Mouse (Mus musculus) left cerebral cortex, postnatal 25 days (tissue): ENCODE results near the gene Six5. TPM values are rescaled to one million over a fixed set of nuclear protein-coding genes. Genes with fewer than 3 reads are reported as not detected.

Experiments used
- DNase-seq, 2 experiments: peaks; one replicate each; pipeline ENCODE4 v3.0.0; 2022; ENCODE audit warnings: low spot score in 2 of 2, mixed read lengths in 1 of 2
- intact Hi-C: fragments of 180-260 bp; cut with DNase I; formaldehyde crosslinking; loops from one replicate; pipeline ENCODE4 v1.15.1; 2025
- microRNA-seq, 2 experiments: library from miRNA; unstranded; fragments of <30 nt; microRNA quantifications; one replicate each; pipeline ENCODE4 v1.2.0; 2022
- total RNA-seq, 2 experiments: library from RNA; stranded (reverse); gene quantifications; 2 replicates each; pipeline ENCODE4 v1.2.3; 2021

Gene Six5
- total RNA-seq, 2 experiments from 2014 or later: 1.6 to 2.2 TPM

DNA sequence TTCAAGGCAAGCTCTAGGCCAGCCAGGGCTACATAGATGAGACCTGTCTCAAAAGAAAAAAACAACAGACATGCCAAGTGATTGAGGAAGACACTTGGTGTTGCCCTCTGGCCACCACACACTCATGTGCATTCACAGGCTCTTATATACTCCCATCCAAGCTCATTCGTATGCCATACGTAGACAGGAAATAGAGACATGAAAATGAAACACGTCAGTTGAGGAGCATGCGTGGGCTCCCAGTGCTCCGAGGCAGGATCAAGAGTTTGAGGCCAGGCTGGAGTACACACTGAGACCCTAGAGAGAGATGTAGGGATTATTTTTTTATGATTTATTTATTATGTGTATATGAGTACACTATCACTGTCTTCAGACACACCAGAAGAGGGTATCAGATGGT, 35.0 kb downstream of the Six5 start:
- intact Hi-C loops: no loop called here
- DNase-seq: no peak

GRCm38 (mm10) chr7:19130657-19131056, 36.3 kb downstream of the Six5 start:
- DNase-seq: no peak
- intact Hi-C loops: no loop called here

DNA sequence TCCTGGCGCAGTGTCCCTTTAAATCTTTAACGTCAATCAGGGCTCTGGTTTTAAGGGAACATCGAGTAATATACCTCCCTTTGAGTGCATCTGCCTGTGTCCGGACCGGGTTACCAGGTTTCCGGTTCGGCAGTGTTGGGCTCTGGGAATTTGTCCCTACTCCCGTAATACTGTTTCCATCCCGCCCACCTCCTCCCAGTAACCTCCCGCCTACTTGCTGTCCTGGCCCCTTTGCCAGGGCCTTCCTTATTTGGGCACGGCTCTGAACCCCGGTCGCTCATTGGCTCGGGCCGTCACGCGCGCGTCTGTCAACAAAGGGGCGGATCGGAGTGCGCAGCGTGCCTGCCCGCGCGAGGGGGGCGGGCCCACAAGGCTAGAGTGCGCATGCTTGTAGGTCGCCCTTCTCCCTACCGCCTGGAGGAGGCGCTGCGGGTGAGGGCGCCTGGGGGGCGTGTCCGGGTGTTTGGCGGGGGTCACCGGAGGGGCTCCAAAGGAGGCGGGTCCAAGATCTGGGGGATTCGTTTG, 37.0 kb downstream of the Six5 start:
- peak; percentile 97 to 99 for DNase-seq
- intact Hi-C loops: no loop called here

- intact Hi-C loops: no loop called here
Measured at GRCm38 (mm10) chr7:19136168-19136567, 41.8 kb downstream of the Six5 start.

GRCm38 (mm10) chr7:19136673-19137334, 42.4 kb downstream of the Six5 start:
- peak; percentile 62 to 80 for DNase-seq
- intact Hi-C loops: no loop called here

More at GRCm38 (mm10) chr7:19136168-19136567, 41.8 kb downstream of the Six5 start:
- DNase-seq: no peak

DNA sequence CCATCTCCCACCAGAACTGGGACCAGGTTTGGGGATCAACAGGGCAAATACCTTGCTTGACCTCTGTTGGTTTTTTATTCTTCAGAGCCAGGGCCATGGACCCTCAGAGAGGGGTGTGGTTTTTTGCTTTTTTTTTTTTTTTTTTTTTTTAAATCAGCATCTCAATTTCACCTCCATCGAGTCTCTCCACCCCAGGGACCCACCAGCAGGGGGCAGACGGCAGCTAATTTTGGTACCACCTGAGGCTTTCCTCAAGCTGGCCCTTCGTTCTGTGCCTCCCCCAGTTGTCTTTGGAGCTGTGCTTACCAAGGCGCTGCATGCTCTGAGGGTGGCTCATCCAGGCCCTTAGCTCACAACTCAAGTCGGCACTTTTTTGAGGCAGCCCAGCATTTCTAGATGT, 43.0 kb downstream of the Six5 start:
- intact Hi-C loops: no loop called here
- DNase-seq: peak; percentile 29 to 63

DNA sequence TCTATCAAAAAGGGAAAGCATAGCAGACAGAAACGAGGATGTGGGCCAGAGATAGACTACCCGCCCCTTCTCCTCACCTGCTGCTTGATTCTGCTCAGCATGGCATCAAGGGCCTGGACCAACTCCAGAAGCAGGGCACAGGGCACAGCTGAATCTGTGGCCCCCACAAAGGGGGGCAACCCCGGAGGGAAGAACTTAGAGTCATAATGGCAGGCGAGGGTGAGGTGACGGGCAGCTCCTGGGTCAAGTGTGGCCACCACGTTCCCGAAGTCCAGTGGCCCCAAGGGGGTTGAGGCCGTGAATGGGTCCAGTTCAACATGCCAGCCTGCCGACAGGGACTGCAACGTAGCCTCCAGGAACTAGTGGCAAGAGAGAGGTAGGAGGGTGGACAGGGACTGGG, 52.4 kb downstream of the Six5 start:
- intact Hi-C loops: no loop called here
- DNase-seq: no peak

DNA sequence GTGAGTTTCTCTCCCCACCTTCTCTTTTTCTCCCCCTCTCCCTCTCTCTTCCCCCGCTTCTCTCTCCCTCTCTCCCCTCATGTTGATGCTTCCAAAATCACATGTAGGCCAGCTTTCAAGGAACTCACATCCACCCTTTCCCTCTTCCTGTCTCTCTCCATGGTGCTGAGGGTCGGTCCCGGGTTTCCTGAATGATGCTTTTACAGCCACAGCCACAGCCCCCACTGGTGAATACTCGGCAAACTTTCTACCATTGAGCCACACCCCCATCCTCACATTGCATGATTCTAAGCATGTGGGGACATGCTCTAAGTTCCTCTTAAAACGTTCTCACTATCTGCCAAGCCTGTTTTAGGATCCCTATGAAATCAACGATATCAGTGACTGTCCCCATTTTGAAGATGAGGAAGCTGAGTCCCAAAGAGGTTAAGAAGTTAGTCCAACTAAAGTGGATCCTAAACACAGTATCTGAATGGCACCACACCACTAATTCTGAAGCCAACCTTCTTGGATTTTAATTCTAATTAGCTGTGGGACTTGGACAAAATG, 53.2 kb downstream of the Six5 start:
- intact Hi-C loops: no loop called here
- no peak for DNase-seq

Small RNA genes within 50 kb of the gene (microRNA-seq; reads per million reads assigned to microRNA genes)
- 4.0 to 4.4 reads per million in 2 experiments for gene Mir3100

Other genes with a start within 250 kb of the Six5 start
- gene Pglyrp1, start 223.3 kb upstream of the Six5 start, total RNA-seq: 10 to 100 TPM; 23.2 to 26.3 TPM
- gene Ccdc61, start 184.2 kb upstream of the Six5 start, total RNA-seq: 10 to 100 TPM in 1 of 2 experiments, 1 to 10 TPM in 1; 9.9 to 10.5 TPM
- gene Nova2, start 168.7 kb upstream of the Six5 start, total RNA-seq: 10 to 100 TPM; 78.2 to 84.6 TPM
- under 1 TPM; 0.53 to 0.76 TPM for gene Nanos2, start 107.2 kb upstream of the Six5 start, total RNA-seq
- 10 to 100 TPM; 50.4 to 53.3 TPM for gene Mypop, start 103.3 kb upstream of the Six5 start, total RNA-seq
- gene Irf2bp1, start 90.5 kb upstream of the Six5 start, total RNA-seq: 10 to 100 TPM; 46.7 to 48.3 TPM
- gene Foxa3, start 71.1 kb upstream of the Six5 start, total RNA-seq: not detected
- 100 to 1,000 TPM; 122 to 133 TPM for gene Sympk, start 70.2 kb upstream of the Six5 start, total RNA-seq
- under 1 TPM; 0.14 to 0.30 TPM for gene Rsph6a, start 39.9 kb upstream of the Six5 start, total RNA-seq
- gene Dmwd, start 18.4 kb upstream of the Six5 start, total RNA-seq: 100 to 1,000 TPM; 138 to 142 TPM
- 10 to 100 TPM; 25.0 to 37.5 TPM for gene Dmpk, start 10.7 kb upstream of the Six5 start, total RNA-seq
- gene Gm4969, start 23.8 kb downstream of the Six5 start, total RNA-seq: under 1 TPM; 0.25 to 0.32 TPM
- 10 to 100 TPM; 12.5 to 14.4 TPM for gene Fbxo46, start 25.3 kb downstream of the Six5 start, total RNA-seq
- 10 to 100 TPM; 15.5 to 16.0 TPM for gene Qpctl, start 54.7 kb downstream of the Six5 start, total RNA-seq
- gene Snrpd2, start 55.1 kb downstream of the Six5 start, total RNA-seq: 10 to 100 TPM; 72.8 to 77.5 TPM
- 1 to 10 TPM; 1.1 to 1.5 TPM for gene Gipr, start 71.5 kb downstream of the Six5 start, total RNA-seq
- gene Eml2, start 81.8 kb downstream of the Six5 start, total RNA-seq: 100 to 1,000 TPM; 125 to 133 TPM
- gene Gpr4, start 117.9 kb downstream of the Six5 start, total RNA-seq: 1 to 10 TPM; 3.7 to 4.3 TPM
- gene Opa3, start 133.7 kb downstream of the Six5 start, total RNA-seq: 10 to 100 TPM; 46.6 to 47.3 TPM
- 10 to 100 TPM; 13.1 to 14.3 TPM for gene Vasp, start 177.2 kb downstream of the Six5 start, total RNA-seq
- under 1 TPM in 1 of 2 experiments, not detected in 1; 0.55 TPM for gene Ppm1n, start 185.5 kb downstream of the Six5 start, total RNA-seq
- gene Rtn2, start 188.0 kb downstream of the Six5 start, total RNA-seq: 100 to 1,000 TPM; 112 TPM
- gene Fosb, start 215.5 kb downstream of the Six5 start, total RNA-seq: 10 to 100 TPM; 21.0 to 26.0 TPM